Mouse (Mus musculus): Measurements from ENCODE around the gene Fat3.

- TF ChIP-seq CTCF (conservative IDR thresholded peaks at IDR 0.05; ENCODE audit: insufficient read depth, insufficient read length, low read depth, low read length), result no peak
- no peak for TF ChIP-seq POLR2A (IDR thresholded peaks at IDR 0.05; ENCODE audit: low read depth, low read length)
Observed at GRCm38 (mm10) chr9:16304949-16305348, 196.1 kb downstream of the Fat3 start.

Measured in kidney, adult 2 months (tissue).